In the genomic region with DNA sequence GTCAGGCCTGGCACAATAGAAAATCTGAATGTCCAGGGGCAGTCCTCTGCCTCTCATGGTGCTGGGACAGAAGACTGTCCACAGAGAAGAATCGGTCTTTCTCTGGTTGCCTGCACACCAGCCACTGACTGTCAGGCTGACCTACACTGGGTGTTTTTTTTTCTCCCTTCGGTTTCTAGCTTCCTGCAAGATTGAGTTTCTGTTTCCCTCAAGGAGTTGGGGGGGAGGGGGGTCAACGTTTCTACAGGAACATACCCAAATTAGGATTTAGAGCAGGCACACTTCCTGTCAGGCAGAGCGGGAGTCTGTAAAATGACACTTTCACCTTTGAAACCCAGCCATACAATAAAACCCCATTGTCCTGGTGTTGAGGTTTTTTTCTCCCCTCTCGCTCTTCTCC, we compare ENCODE assay signal across 8 mouse cellular contexts. TPM values are rescaled to one million over a fixed set of nuclear protein-coding genes. Genes with fewer than 3 reads are reported as not detected.
A peak's percentile ranks its signal among the peaks of the same experiment; 100 is the strongest.
DNase-seq lines count a peak whose midpoint lies in the region; ATAC-seq and TF ChIP-seq lines count a peak whose summit lies in the region.

No protein-coding gene starts in this region.

- peak; percentile 62; the same call in 1 of the 2 replicates for ATAC-seq in lung, embryonic 14.5 days (ENCODE audit: insufficient read depth)
- ATAC-seq in erythroid progenitor cell, adult 5-6 weeks (replicated peaks; ENCODE audit: low FRiP score, poor library complexity, severe bottlenecking) = peak; percentile 45; the same call in 1 of the 2 replicates
- ATAC-seq in limb, embryonic 14.5 days (ENCODE audit: low FRiP score, low read depth) = peak; percentile 79
- ATAC-seq in neural tube, embryonic 15.5 days (ENCODE audit: low FRiP score) = no peak

- no peaks in the 10 kb centered on the region for H3K4me1 ChIP-seq in lung, embryonic 14.5 days (ENCODE audit: insufficient read depth)
- no peaks in the 10 kb centered on the region for H3K4me1 ChIP-seq in limb, embryonic 14.5 days (ENCODE audit: control insufficient read depth, insufficient read depth, low read length)
- H3K4me1 ChIP-seq in neural tube, embryonic 15.5 days = no peaks in the 10 kb centered on the region

- peak overlapping the region; percentile 20; the same call in 1 of the 2 replicates for H3K9ac ChIP-seq in lung, embryonic 14.5 days
- peak overlapping the region; percentile 44; the same call in 1 of the 2 replicates for H3K9ac ChIP-seq in limb, embryonic 14.5 days (ENCODE audit: low read depth, low read length, severe bottlenecking)
- no peak overlapping the region for H3K9ac ChIP-seq in neural tube, embryonic 15.5 days (replicated peaks)

- H3K27ac ChIP-seq in lung, embryonic 14.5 days (ENCODE audit: low read depth) = peak overlapping the region; percentile 36; the same call in 1 of the 2 replicates
- H3K27ac ChIP-seq in limb, embryonic 14.5 days (replicated peaks; ENCODE audit: low read depth, low read length) = 0 out of 2 replicates have a peak overlapping the region, but pooled peaks have one; percentile 8
- no peak overlapping the region for H3K27ac ChIP-seq in neural tube, embryonic 15.5 days (replicated peaks)

- WGBS in lung, embryonic 14.5 days = 14% methylated on average over 5 of the region's 5 CpGs
- WGBS in limb, embryonic 14.5 days = 11% methylated on average over 5 of the region's 5 CpGs
- 9% methylated on average over 5 of the region's 5 CpGs for WGBS in neural tube, embryonic 15.5 days

- peak overlapping the region; percentile 24 for H3K4me3 ChIP-seq in lung, embryonic 14.5 days (ENCODE audit: low read depth, low read length)
- peak overlapping the region; percentile 14 for H3K4me3 ChIP-seq in limb, embryonic 14.5 days (replicated peaks; ENCODE audit: low read length)
- H3K4me3 ChIP-seq in neural tube, embryonic 15.5 days (replicated peaks) = no peak overlapping the region

- no peaks in the 10 kb centered on the region for H3K9me3 ChIP-seq in lung, embryonic 14.5 days (ENCODE audit: low read depth, low read length)
- no peaks in the 10 kb centered on the region for H3K9me3 ChIP-seq in limb, embryonic 14.5 days (ENCODE audit: control insufficient read depth, low read length)
- H3K9me3 ChIP-seq in neural tube, embryonic 15.5 days (replicated peaks) = no peaks in the 10 kb centered on the region

- peak; percentile 44 for DNase-seq in lung, embryonic 14.5 days
- DNase-seq in lung, postnatal 14 days = no peak
- peak; percentile 25 for DNase-seq in limb, embryonic 14.5 days (ENCODE audit: low spot score)
- no peak for DNase-seq in adrenal gland, adult 18-20 months (ENCODE audit: low spot score in 2 of 2)
- DNase-seq in ovary, adult 18-20 months (ENCODE audit: low spot score) = no peak
- no peak for DNase-seq in right cerebral cortex, postnatal 4 days

- H3K4me2 ChIP-seq in lung, embryonic 14.5 days = peak overlapping the region; percentile 52
- peak overlapping the region; percentile 36 for H3K4me2 ChIP-seq in limb, embryonic 14.5 days (replicated peaks; ENCODE audit: low read depth, low read length, severe bottlenecking)
- H3K4me2 ChIP-seq in neural tube, embryonic 15.5 days = peak overlapping the region; percentile 25

- peaks cover 16% of the 10 kb centered on the region; the same call in 1 of the 2 replicates for H3K36me3 ChIP-seq in lung, embryonic 14.5 days (ENCODE audit: insufficient read depth)
- peaks cover 21% of the 10 kb centered on the region for H3K36me3 ChIP-seq in limb, embryonic 14.5 days (ENCODE audit: control insufficient read depth, insufficient read depth, low read length)
- H3K36me3 ChIP-seq in neural tube, embryonic 15.5 days = peaks cover 35% of the 10 kb centered on the region

- H3K27me3 ChIP-seq in lung, embryonic 14.5 days (ENCODE audit: insufficient read depth, low read length) = no peaks in the 10 kb centered on the region
- no peaks in the 10 kb centered on the region for H3K27me3 ChIP-seq in limb, embryonic 14.5 days (ENCODE audit: control insufficient read depth, insufficient read depth, low read length)
- no peaks in the 10 kb centered on the region for H3K27me3 ChIP-seq in neural tube, embryonic 15.5 days (replicated peaks)

- TF ChIP-seq POLR2A in limb, embryonic 14.5 days (IDR thresholded peaks at IDR 0.05; ENCODE audit: borderline replicate concordance, extremely low read depth, insufficient read depth, insufficient read length) = no peak

- TF ChIP-seq CTCF in lung, embryonic 14.5 days (IDR thresholded peaks at IDR 0.05; ENCODE audit: low read depth) = no peak

RNA-seq across cellular contexts. Expression of a gene that starts 26.2 kb away (rescaled TPM):
- polyA plus RNA-seq in lung, embryonic 14.5 days (2014; fragmentation: Nextera tagmentation; extraction: Ambion mirVana) = 21.5 and 22.8 TPM in 2 replicates
- 12.6 and 15.5 TPM in 2 replicates for total RNA-seq in erythroid progenitor cell, adult 5-6 weeks (2015; ENCODE audit: low replicate concordance)
- 11.9 and 17.5 TPM in 2 replicates for total RNA-seq in erythroid progenitor cell, adult 5-6 weeks (2017; ENCODE audit: low replicate concordance)
- 8.7 and 9.5 TPM in 2 replicates for polyA plus RNA-seq in limb, embryonic 14.5 days (2012; rRNA removed)
- 18.5 and 20.1 TPM in 2 replicates for polyA plus RNA-seq in limb, embryonic 14.5 days (2014; fragmentation: Nextera tagmentation; extraction: Ambion mirVana)
- 21.5 and 22.7 TPM in 2 replicates for polyA plus RNA-seq in neural tube, embryonic 15.5 days (2015; fragmentation: Nextera tagmentation; extraction: Ambion mirVana)
- total RNA-seq in adrenal gland, adult 18-20 months (2021) = 10 to 100 TPM; 48.5 to 50.9 TPM

RNA-seq across cellular contexts. Expression of a gene that starts 55.1 kb away (rescaled TPM):
- polyA plus RNA-seq in lung, embryonic 14.5 days (2014; fragmentation: Nextera tagmentation; extraction: Ambion mirVana) = 28.5 and 30.1 TPM in 2 replicates
- total RNA-seq in erythroid progenitor cell, adult 5-6 weeks (2015; ENCODE audit: low replicate concordance) = 9.6 and 13.0 TPM in 2 replicates
- 11.4 and 26.8 TPM in 2 replicates for total RNA-seq in erythroid progenitor cell, adult 5-6 weeks (2017; ENCODE audit: low replicate concordance)
- 7.1 and 9.9 TPM in 2 replicates for polyA plus RNA-seq in limb, embryonic 14.5 days (2012; rRNA removed)
- polyA plus RNA-seq in limb, embryonic 14.5 days (2014; fragmentation: Nextera tagmentation; extraction: Ambion mirVana) = 24.3 and 24.8 TPM in 2 replicates
- polyA plus RNA-seq in neural tube, embryonic 15.5 days (2015; fragmentation: Nextera tagmentation; extraction: Ambion mirVana) = 19.7 and 22.3 TPM in 2 replicates
- 1 to 10 TPM; 6.9 to 7.8 TPM for total RNA-seq in adrenal gland, adult 18-20 months (2021)

Comparison
In these comparisons a context has a peak if more than half of its experiments do, and no peak if none do; other contexts are left out.
1. DNase-seq: peak in lung, embryonic 14.5 days (single experiment) and limb, embryonic 14.5 days (single experiment); none in lung, postnatal 14 days (single experiment), adrenal gland, adult 18-20 months (0 of 2), ovary, adult 18-20 months (single experiment) and right cerebral cortex, postnatal 4 days (single experiment).
2. Peak in every context shown above with its lines, with median percentiles within 50 percentile points of each other: H3K4me2 ChIP-seq.